Mouse (Mus musculus) duodenum, adult 2 months (tissue): Measurements from ENCODE around the gene Olfr68. TPM values are rescaled to one million over a fixed set of nuclear protein-coding genes. Genes with fewer than 3 reads are reported as not detected.

ENCODE experiments used
- polyA plus RNA-seq: library from polyadenylated mRNA; depleted of rRNA; stranded (reverse); fragments of >200 nt; gene quantifications from 2 replicates; pipeline ENCODE4 v1.2.3, GENCODE M21; 2012; ENCODE audit warnings: low replicate concordance; rRNA removed

Gene Olfr68
- polyA plus RNA-seq, result not detected in 2 replicates

DNA sequence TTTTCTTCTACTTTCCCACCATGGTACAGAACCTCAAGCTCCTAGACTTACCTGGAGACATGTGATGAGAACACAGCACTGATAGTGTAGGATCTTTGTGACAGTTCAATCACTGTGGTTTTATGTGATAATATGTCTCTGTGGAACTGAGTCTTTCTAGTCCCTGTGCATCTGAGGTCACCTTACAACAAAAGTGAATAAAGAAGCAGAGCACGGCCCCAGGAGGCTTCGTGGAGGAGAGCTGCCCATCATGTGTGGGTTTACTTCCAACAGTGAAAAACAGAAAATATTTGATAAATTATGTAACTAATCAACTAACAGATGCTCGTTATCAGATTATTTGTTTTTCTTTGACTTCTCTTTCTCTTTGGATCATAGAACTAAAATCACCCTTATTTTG lies at the start of gene Olfr68:
Olfr68 (minus strand) TSS at position 101 of the 400 bp plus-strand sequence.

GRCm38 (mm10) chr7:103827808-103828207 lies 48.3 kb upstream of the Olfr68 start, which contains the start of gene Hbb-bs:
Gene Hbb-bs, minus strand, starts transcription at chr7:103828096.

GRCm38 (mm10) chr7:103813766-103814165 lies 34.3 kb upstream of the Olfr68 start, which contains the start of gene Hbb-bt:
Gene Hbb-bt, minus strand, starts transcription at chr7:103813996.

GRCm38 (mm10) chr7:103791721-103792120 lies 12.2 kb upstream of the Olfr68 start, which contains the start of gene Olfr67:
Gene Olfr67, minus strand, starts transcription at chr7:103791821.

GRCm38 (mm10) chr7:103771494-103771893 lies 8.0 kb downstream of the Olfr68 start, which contains the start of gene Olfr69:
Gene Olfr69, minus strand, starts transcription at chr7:103771594.

GRCm38 (mm10) chr7:103757233-103757632 lies 22.3 kb downstream of the Olfr68 start, which contains the start of gene Olfr630:
Gene Olfr630, minus strand, starts transcription at chr7:103757333.

DNA sequence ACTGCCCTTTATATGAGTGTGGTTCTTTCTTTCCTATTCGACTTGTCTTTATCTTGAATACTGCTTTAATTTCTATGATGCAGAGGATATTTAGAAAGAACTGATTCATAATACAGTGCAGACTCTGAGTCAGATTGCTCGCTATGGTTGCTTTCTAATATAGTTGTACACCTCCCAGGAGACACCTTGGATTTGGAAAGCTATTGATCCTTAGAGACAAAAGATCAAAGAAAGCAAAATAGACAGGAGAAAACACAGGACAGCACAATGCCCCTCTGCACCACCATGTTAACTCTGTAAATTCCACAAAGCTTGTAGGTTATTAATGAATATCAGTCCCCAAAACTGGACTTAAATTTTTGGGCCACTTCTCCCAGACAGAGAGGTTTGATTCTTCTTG lies 34.7 kb downstream of the Olfr68 start, which contains the start of gene Olfr629:
Olfr629 (minus strand) TSS at position 101 of the 400 bp plus-strand sequence.

GRCm38 (mm10) chr7:103730074-103730473 lies 49.4 kb downstream of the Olfr68 start, which contains the start of gene Olfr628:
Gene Olfr628, plus strand, starts transcription at chr7:103730374.

Other genes with a start within 250 kb of the Olfr68 start
- gene Olfr612, start 237.0 kb downstream of the Olfr68 start, polyA plus RNA-seq, result not detected in 2 replicates
- not detected in 2 replicates for gene Olfr613, start 231.6 kb downstream of the Olfr68 start, polyA plus RNA-seq
- not detected in 2 replicates for gene Olfr615, start 223.6 kb downstream of the Olfr68 start, polyA plus RNA-seq
- gene Olfr616, start 210.6 kb downstream of the Olfr68 start, polyA plus RNA-seq, result not detected in 2 replicates
- gene Olfr617, start 206.6 kb downstream of the Olfr68 start, polyA plus RNA-seq, result not detected in 2 replicates
- gene Olfr618, start 189.6 kb downstream of the Olfr68 start, polyA plus RNA-seq, result not detected in 2 replicates
- not detected in 2 replicates for gene Olfr619, start 179.1 kb downstream of the Olfr68 start, polyA plus RNA-seq
- not detected in 2 replicates for gene Olfr620, start 167.2 kb downstream of the Olfr68 start, polyA plus RNA-seq
- gene Olfr622, start 137.0 kb downstream of the Olfr68 start, polyA plus RNA-seq, result not detected in 2 replicates
- not detected in 2 replicates for gene Olfr623, start 116.0 kb downstream of the Olfr68 start, polyA plus RNA-seq
- not detected in 2 replicates for gene Olfr624, start 108.5 kb downstream of the Olfr68 start, polyA plus RNA-seq
- gene Olfr625-ps1, start 97.0 kb downstream of the Olfr68 start, polyA plus RNA-seq, result not detected in 2 replicates
- not detected in 2 replicates for gene Olfr243, start 65.0 kb downstream of the Olfr68 start, polyA plus RNA-seq
- gene Olfr628, start 49.3 kb downstream of the Olfr68 start, polyA plus RNA-seq, result not detected in 2 replicates
- not detected in 2 replicates for gene Olfr629, start 34.8 kb downstream of the Olfr68 start, polyA plus RNA-seq
- not detected in 2 replicates for gene Olfr630, start 22.4 kb downstream of the Olfr68 start, polyA plus RNA-seq
- gene Olfr69, start 8.1 kb downstream of the Olfr68 start, polyA plus RNA-seq, result not detected in 2 replicates
- gene Olfr67, start 12.1 kb upstream of the Olfr68 start, polyA plus RNA-seq, result not detected in 2 replicates
- gene Hbb-bt, start 34.3 kb upstream of the Olfr68 start, polyA plus RNA-seq, result 34.6 and 126 TPM in 2 replicates
- 335 and 1,183 TPM in 2 replicates for gene Hbb-bs, start 48.4 kb upstream of the Olfr68 start, polyA plus RNA-seq
- gene Hbb-bh2, start 60.8 kb upstream of the Olfr68 start, polyA plus RNA-seq, result not detected in 2 replicates
- gene Hbb-bh1, start 63.5 kb upstream of the Olfr68 start, polyA plus RNA-seq, result not detected in 2 replicates
- not detected in 2 replicates for gene Hbb-y, start 73.5 kb upstream of the Olfr68 start, polyA plus RNA-seq
- gene Olfr66, start 106.6 kb upstream of the Olfr68 start, polyA plus RNA-seq, result not detected in 2 replicates
- not detected in 2 replicates for gene Olfr64, start 114.8 kb upstream of the Olfr68 start, polyA plus RNA-seq
- gene Olfr65, start 123.8 kb upstream of the Olfr68 start, polyA plus RNA-seq, result not detected in 2 replicates
- gene Olfr631, start 149.1 kb upstream of the Olfr68 start, polyA plus RNA-seq, result not detected in 2 replicates
- 0.20 TPM in 1 of 2 replicates, not detected in the other for gene Olfr632, start 154.6 kb upstream of the Olfr68 start, polyA plus RNA-seq
- not detected in 2 replicates for gene Olfr633, start 164.7 kb upstream of the Olfr68 start, polyA plus RNA-seq
- not detected in 2 replicates for gene Olfr635, start 191.5 kb upstream of the Olfr68 start, polyA plus RNA-seq
- gene Olfr638, start 219.0 kb upstream of the Olfr68 start, polyA plus RNA-seq, result not detected in 2 replicates
- not detected in 2 replicates for gene Olfr639, start 237.6 kb upstream of the Olfr68 start, polyA plus RNA-seq
- gene Olfr640, start 245.9 kb upstream of the Olfr68 start, polyA plus RNA-seq, result not detected in 2 replicates